12 mouse cellular contexts compared by ENCODE assay signal in genomic region chr13:70635591-70635990, GRCm38 (mm10). TPM values are rescaled to one million over a fixed set of nuclear protein-coding genes. Genes with fewer than 3 reads are reported as not detected.
A peak's percentile ranks its signal among the peaks of the same experiment; 100 is the strongest.
DNase-seq lines count a peak whose midpoint lies in the region; ATAC-seq and TF ChIP-seq lines count a peak whose summit lies in the region.
"Had no signal": no experiment of that assay in that cellular context is flagged by ENCODE, and none has a peak within 500 bp of the region (broad histone marks: within the 10 kb centered on the region; RNA-seq: fewer than 3 reads in every experiment).

No protein-coding gene starts in this region.

- no peaks in the 10 kb centered on the region for H3K9me3 ChIP-seq in intestine, embryonic 15.5 days
- no peaks in the 10 kb centered on the region for H3K9me3 ChIP-seq in intestine, postnatal 0 days (ENCODE audit: control insufficient read depth)
- H3K9me3 ChIP-seq in embryonic facial prominence, embryonic 10.5 days, result no peaks in the 10 kb centered on the region
- no peaks in the 10 kb centered on the region for H3K9me3 ChIP-seq in forebrain, embryonic 16.5 days (ENCODE audit: control insufficient read depth, low read length)
- no peaks in the 10 kb centered on the region for H3K9me3 ChIP-seq in midbrain, embryonic 12.5 days

- no peaks in the 10 kb centered on the region for H3K27me3 ChIP-seq in intestine, embryonic 15.5 days (replicated peaks)
- H3K27me3 ChIP-seq in intestine, postnatal 0 days (replicated peaks; ENCODE audit: control insufficient read depth, insufficient read depth, low read length), result no peaks in the 10 kb centered on the region
- H3K27me3 ChIP-seq in embryonic facial prominence, embryonic 10.5 days (replicated peaks; ENCODE audit: low read depth, poor library complexity, severe bottlenecking), result no peaks in the 10 kb centered on the region
- no peaks in the 10 kb centered on the region for H3K27me3 ChIP-seq in forebrain, embryonic 16.5 days (replicated peaks; ENCODE audit: control insufficient read depth, insufficient read depth, low read length)
- no peaks in the 10 kb centered on the region for H3K27me3 ChIP-seq in midbrain, embryonic 12.5 days

- no peak for TF ChIP-seq CTCF in intestine, postnatal 0 days (IDR thresholded peaks at IDR 0.05; ENCODE audit: low read depth)

- no peaks in the 10 kb centered on the region for H3K36me3 ChIP-seq in intestine, embryonic 15.5 days
- H3K36me3 ChIP-seq in intestine, postnatal 0 days (ENCODE audit: control insufficient read depth, insufficient read depth), result no peaks in the 10 kb centered on the region
- 0 out of 2 replicates have a peak, but pooled peaks cover 5% of the 10 kb centered on the region for H3K36me3 ChIP-seq in embryonic facial prominence, embryonic 10.5 days (replicated peaks)
- H3K36me3 ChIP-seq in forebrain, embryonic 16.5 days (ENCODE audit: control insufficient read depth, insufficient read depth), result no peaks in the 10 kb centered on the region
- no peaks in the 10 kb centered on the region for H3K36me3 ChIP-seq in midbrain, embryonic 12.5 days

- H3K9ac ChIP-seq in intestine, embryonic 15.5 days, result no peak overlapping the region
- no peak overlapping the region for H3K9ac ChIP-seq in intestine, postnatal 0 days (ENCODE audit: low read depth, low read length)
- H3K9ac ChIP-seq in forebrain, embryonic 16.5 days (replicated peaks; ENCODE audit: low read depth, low read length), result no peak overlapping the region
- H3K9ac ChIP-seq in midbrain, embryonic 12.5 days (replicated peaks), result no peak overlapping the region

- peak overlapping the region; percentile 67; the same call in 1 of the 2 replicates for H3K4me2 ChIP-seq in intestine, embryonic 15.5 days (replicated peaks)
- no peak overlapping the region for H3K4me2 ChIP-seq in intestine, postnatal 0 days (replicated peaks; ENCODE audit: low read depth)
- peak overlapping the region; percentile 92; the same call in 1 of the 2 replicates for H3K4me2 ChIP-seq in forebrain, embryonic 16.5 days (ENCODE audit: low read length)
- peak overlapping the region; percentile 60 for H3K4me2 ChIP-seq in midbrain, embryonic 12.5 days (replicated peaks)

- DNase-seq in embryonic facial prominence, embryonic 10.5 days (ENCODE audit: low spot score), result peak; percentile 5
- DNase-seq in right cerebral cortex, postnatal 4 days, result no peak
- DNase-seq in kidney, postnatal 10 days, result no peak
- no peak for DNase-seq in testis, postnatal 10 days (ENCODE audit: low spot score)
- DNase-seq: cerebellum, adult 11 months; layer of hippocampus, adult 9-11 months; lung, postnatal 10 days; thymus, postnatal 36 days had no signal

- no peak for ATAC-seq in intestine, embryonic 15.5 days
- ATAC-seq in intestine, postnatal 0 days, result no peak
- no peak for ATAC-seq in forebrain, embryonic 16.5 days
- no peak for ATAC-seq in midbrain, embryonic 12.5 days (ENCODE audit: low FRiP score, low read depth)

- H3K27ac ChIP-seq in intestine, embryonic 15.5 days, result no peak overlapping the region
- H3K27ac ChIP-seq in intestine, postnatal 0 days (ENCODE audit: low read depth, low read length), result no peak overlapping the region
- H3K27ac ChIP-seq in embryonic facial prominence, embryonic 10.5 days (replicated peaks), result no peak overlapping the region
- H3K27ac ChIP-seq in forebrain, embryonic 16.5 days (ENCODE audit: low read length), result no peak overlapping the region
- no peak overlapping the region for H3K27ac ChIP-seq in midbrain, embryonic 12.5 days (replicated peaks)

- WGBS in intestine, embryonic 15.5 days, result 45% methylated on average over 2 of the region's 2 CpGs
- 62% methylated on average over 2 of the region's 2 CpGs for WGBS in intestine, postnatal 0 days
- 66% methylated on average over 2 of the region's 2 CpGs for WGBS in embryonic facial prominence, embryonic 10.5 days
- WGBS in forebrain, embryonic 16.5 days, result 63% methylated on average over 2 of the region's 2 CpGs
- WGBS in midbrain, embryonic 12.5 days, result 59% methylated on average over 2 of the region's 2 CpGs

- peaks cover 19% of the 10 kb centered on the region for H3K4me1 ChIP-seq in intestine, embryonic 15.5 days (replicated peaks)
- peaks cover 3% of the 10 kb centered on the region for H3K4me1 ChIP-seq in intestine, postnatal 0 days (replicated peaks; ENCODE audit: control insufficient read depth, insufficient read depth, low read length)
- H3K4me1 ChIP-seq in embryonic facial prominence, embryonic 10.5 days, result peaks cover 23% of the 10 kb centered on the region
- peaks cover 21% of the 10 kb centered on the region for H3K4me1 ChIP-seq in forebrain, embryonic 16.5 days (replicated peaks; ENCODE audit: control insufficient read depth, insufficient read depth, low read length)
- H3K4me1 ChIP-seq in midbrain, embryonic 12.5 days, result peaks cover 16% of the 10 kb centered on the region

- H3K4me3 ChIP-seq in intestine, embryonic 15.5 days (replicated peaks), result no peak overlapping the region
- no peak overlapping the region for H3K4me3 ChIP-seq in intestine, postnatal 0 days (ENCODE audit: low read depth, low read length)
- peak overlapping the region; percentile 80; the same call in 1 of the 2 replicates for H3K4me3 ChIP-seq in embryonic facial prominence, embryonic 10.5 days
- no peak overlapping the region for H3K4me3 ChIP-seq in forebrain, embryonic 16.5 days (replicated peaks; ENCODE audit: low read length)
- H3K4me3 ChIP-seq in midbrain, embryonic 12.5 days, result no peak overlapping the region

RNA-seq across cellular contexts. Expression of gene Ice1, which starts 1.8 kb away (rescaled TPM):
- polyA plus RNA-seq in intestine, embryonic 15.5 days (2015; fragmentation: Nextera tagmentation; extraction: Ambion mirVana), result 14.2 and 16.2 TPM in 2 replicates
- 5.8 and 7.0 TPM in 2 replicates for polyA plus RNA-seq in intestine, postnatal 0 days (2015; fragmentation: Nextera tagmentation; extraction: Ambion mirVana)
- 23.6 and 25.2 TPM in 2 replicates for polyA plus RNA-seq in embryonic facial prominence, embryonic 10.5 days (2016; fragmentation: Nextera tagmentation; extraction: Ambion mirVana)
- 35.7 and 39.3 TPM in 2 replicates for polyA plus RNA-seq in forebrain, embryonic 16.5 days (2015; fragmentation: Nextera tagmentation; extraction: Ambion mirVana)
- 32.0 and 34.2 TPM in 2 replicates for polyA plus RNA-seq in midbrain, embryonic 12.5 days (2016; fragmentation: Nextera tagmentation; extraction: Ambion mirVana)
